Mouse (Mus musculus): ENCODE results near the gene Parm1.

- TF ChIP-seq CTCF (IDR thresholded peaks at IDR 0.05; ENCODE audit: borderline replicate concordance, insufficient read depth, low read depth, low read length) (no peak), POLR2A (IDR thresholded peaks at IDR 0.05; ENCODE audit: borderline replicate concordance, insufficient read depth, low read length) (no peak)
These were observed 137.1 kb downstream of the Parm1 start for GRCm38 (mm10) chr5:91654331-91655048.
